Mouse (Mus musculus): Measurements from ENCODE around the gene Nhlh1. TPM values are rescaled to one million over a fixed set of nuclear protein-coding genes. Genes with fewer than 3 reads are reported as not detected.

Nhlh1 gene
- not detected in 2 replicates for total RNA-seq (2015)
- total RNA-seq (2017) = not detected in 2 replicates

- ATAC-seq (ENCODE audit: poor library complexity, severe bottlenecking) = no peak
These were observed at the start of gene Nhlh1 for GRCm38 (mm10) chr1:172057491-172057921. Nhlh1 (minus strand) TSS chr1:172057573.

- no peak for ATAC-seq (ENCODE audit: poor library complexity, severe bottlenecking)
These were observed 47.7 kb upstream of the Nhlh1 start for GRCm38 (mm10) chr1:172105101-172105500.

- no peak for ATAC-seq (ENCODE audit: poor library complexity, severe bottlenecking)
These were observed 46.2 kb upstream of the Nhlh1 start for GRCm38 (mm10) chr1:172103619-172104018.

- no peak for ATAC-seq (ENCODE audit: poor library complexity, severe bottlenecking)
These were observed 42.1 kb upstream of the Nhlh1 start for GRCm38 (mm10) chr1:172099325-172100033.

- ATAC-seq (ENCODE audit: poor library complexity, severe bottlenecking) = peak; percentile 57; the same call in 1 of the 2 replicates
These were observed 37.8 kb upstream of the Nhlh1 start for GRCm38 (mm10) chr1:172095202-172095601.

GRCm38 (mm10) chr1:172094295-172094694 lies 36.9 kb upstream of the Nhlh1 start:
- no peak for ATAC-seq (ENCODE audit: poor library complexity, severe bottlenecking)

GRCm38 (mm10) chr1:172093522-172093921 lies 36.1 kb upstream of the Nhlh1 start:
- no peak for ATAC-seq (ENCODE audit: poor library complexity, severe bottlenecking)

GRCm38 (mm10) chr1:172082899-172083445 lies 25.6 kb upstream of the Nhlh1 start:
- ATAC-seq (ENCODE audit: poor library complexity, severe bottlenecking) = peak; percentile 64

- ATAC-seq (ENCODE audit: poor library complexity, severe bottlenecking) = peak; percentile 98
These were observed 24.9 kb upstream of the Nhlh1 start, which contains the start of the genes Copa and Ncstn for GRCm38 (mm10) chr1:172082101-172082898. Copa (plus strand) TSS chr1:172082529. Ncstn (minus strand) TSS chr1:172082795.

GRCm38 (mm10) chr1:172077981-172078380 lies 20.6 kb upstream of the Nhlh1 start:
- ATAC-seq (ENCODE audit: poor library complexity, severe bottlenecking) = no peak

- no peak for ATAC-seq (ENCODE audit: poor library complexity, severe bottlenecking)
These were observed 15.2 kb upstream of the Nhlh1 start for GRCm38 (mm10) chr1:172072604-172073003.

GRCm38 (mm10) chr1:172071556-172071955 lies 14.2 kb upstream of the Nhlh1 start:
- no peak for ATAC-seq (ENCODE audit: poor library complexity, severe bottlenecking)

- no peak for ATAC-seq (ENCODE audit: poor library complexity, severe bottlenecking)
These were observed 12.9 kb upstream of the Nhlh1 start for GRCm38 (mm10) chr1:172070227-172070626.

- ATAC-seq (ENCODE audit: poor library complexity, severe bottlenecking) = no peak
These were observed 7.3 kb upstream of the Nhlh1 start for GRCm38 (mm10) chr1:172064613-172065141.

GRCm38 (mm10) chr1:172063291-172064023 lies 6.1 kb upstream of the Nhlh1 start:
- ATAC-seq (ENCODE audit: poor library complexity, severe bottlenecking) = no peak

- no peak for ATAC-seq (ENCODE audit: poor library complexity, severe bottlenecking)
These were observed 4.7 kb upstream of the Nhlh1 start for GRCm38 (mm10) chr1:172062101-172062500.

- ATAC-seq (ENCODE audit: poor library complexity, severe bottlenecking) = 0 out of 2 replicates have a peak, but pooled peaks have one; percentile 38
These were observed 3.8 kb upstream of the Nhlh1 start for GRCm38 (mm10) chr1:172061217-172061616.

- no peak for ATAC-seq (ENCODE audit: poor library complexity, severe bottlenecking)
These were observed 3.3 kb upstream of the Nhlh1 start for GRCm38 (mm10) chr1:172060659-172061058.

- no peak for ATAC-seq (ENCODE audit: poor library complexity, severe bottlenecking)
These were observed 1.5 kb upstream of the Nhlh1 start for GRCm38 (mm10) chr1:172058874-172059273.

GRCm38 (mm10) chr1:172058321-172058720 lies 948 bp upstream of the Nhlh1 start:
- ATAC-seq (ENCODE audit: poor library complexity, severe bottlenecking) = no peak

Measured in megakaryocyte, adult 5-6 weeks (primary cell).